Mouse (Mus musculus) skeletal muscle tissue, adult 2 months (tissue): ENCODE data around the gene Acadl.

ENCODE experiments used
- DNase-seq: peaks from one replicate; pipeline ENCODE4 v3.0.0-alpha.2; 2012; ENCODE audit warnings: low read depth, low spot score

Gene Acadl

DNA sequence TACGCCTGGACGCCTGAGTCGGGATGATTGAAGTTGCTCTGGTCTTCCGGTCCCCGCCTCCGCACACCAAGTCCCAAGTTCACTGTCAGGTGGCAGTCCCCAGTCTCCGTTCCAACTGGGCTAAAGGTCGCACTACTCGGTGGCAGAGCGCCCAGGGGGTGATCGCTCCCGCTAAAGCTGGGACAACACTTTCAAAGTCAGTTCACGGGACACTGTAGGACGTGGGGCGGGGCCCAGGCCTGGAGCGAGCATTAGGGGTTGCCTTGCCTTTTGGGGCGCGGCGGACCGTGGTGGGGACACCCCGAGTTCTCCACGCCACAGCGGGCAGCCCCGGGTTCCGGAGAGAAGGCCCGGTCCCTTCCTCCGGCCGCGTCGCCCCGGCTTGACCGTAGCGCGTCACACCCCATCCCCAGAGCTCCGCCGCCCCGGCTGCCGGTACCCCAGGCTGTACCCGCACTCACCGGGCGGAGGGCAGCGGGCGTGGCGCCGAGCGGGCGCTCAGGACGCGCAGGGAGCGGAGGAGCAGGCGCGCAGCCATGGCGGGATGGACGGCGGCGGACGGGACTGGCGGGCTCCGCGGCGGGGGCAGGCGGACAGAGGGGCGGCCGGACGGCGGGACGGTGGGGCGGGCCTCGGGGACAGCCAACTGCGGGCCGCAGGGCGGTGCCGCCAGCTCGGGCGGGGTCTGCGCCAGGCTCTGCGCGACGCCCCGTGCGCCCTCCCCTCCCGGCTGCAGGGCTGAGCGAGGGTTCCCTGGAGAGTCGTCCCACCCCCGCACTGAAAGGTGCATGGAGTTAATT is at the start of gene Acadl:
TSS of gene Acadl (minus strand) at position 566 of the 800 bp plus-strand sequence.
- peak; percentile 89 for DNase-seq

DNA sequence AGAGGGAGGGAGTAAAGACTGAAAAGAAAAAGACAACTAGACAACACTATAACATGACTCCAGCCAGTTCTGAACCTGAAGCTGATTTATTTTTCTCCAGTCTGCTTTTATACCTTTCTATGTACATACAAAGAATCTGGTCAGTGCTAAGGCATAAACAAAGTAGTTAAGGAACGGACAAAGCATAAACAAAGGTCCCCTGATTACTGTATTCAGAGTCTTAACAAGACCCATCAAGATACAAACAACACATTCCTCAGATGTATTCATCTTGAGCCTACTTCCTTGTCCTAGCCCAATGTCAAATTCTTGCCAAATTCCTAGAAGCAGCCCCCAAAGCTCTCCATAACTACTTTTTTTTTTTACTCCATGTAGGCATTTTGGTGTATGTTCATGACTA is 49.2 kb upstream of the Acadl start:
- no peak for DNase-seq

DNA sequence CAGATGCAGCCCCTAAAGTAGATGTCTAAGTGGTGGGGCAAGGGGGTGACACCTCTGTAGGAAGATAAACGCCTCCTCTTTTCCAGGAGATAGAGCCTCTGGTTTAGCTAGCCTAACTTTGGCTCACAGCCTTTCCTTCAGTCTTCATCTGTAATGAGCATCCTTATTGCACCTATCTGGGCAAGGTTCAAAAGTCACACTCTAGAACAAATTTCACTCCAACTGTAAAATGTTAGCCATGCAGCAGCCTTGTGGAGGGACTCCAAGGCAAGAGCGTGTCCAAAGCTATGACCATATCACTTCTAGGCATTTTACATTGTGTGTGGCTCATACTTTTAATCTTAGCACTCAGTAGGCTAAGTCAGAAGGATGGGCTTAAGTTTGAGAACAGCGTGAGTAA is 39.5 kb upstream of the Acadl start:
- DNase-seq: no peak

DNA sequence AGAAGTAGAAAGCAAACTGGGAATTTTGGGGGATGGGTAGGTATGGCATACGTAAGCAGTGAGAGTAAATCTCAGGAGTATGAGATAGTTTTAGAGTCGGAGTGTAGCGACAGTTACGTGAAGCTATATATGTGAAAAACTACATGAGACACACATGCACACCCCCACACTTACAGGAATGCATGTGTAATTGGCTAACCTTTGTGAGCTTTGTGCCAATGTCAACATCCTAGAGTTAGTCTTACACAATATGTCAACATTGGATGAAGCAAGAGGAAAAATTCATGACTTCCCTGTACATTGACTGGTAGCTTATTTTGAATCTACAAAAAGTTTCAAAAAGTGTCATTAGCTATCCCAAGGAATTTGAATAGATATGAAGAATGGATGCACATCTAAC is 37.9 kb upstream of the Acadl start:
- DNase-seq: no peak

DNA sequence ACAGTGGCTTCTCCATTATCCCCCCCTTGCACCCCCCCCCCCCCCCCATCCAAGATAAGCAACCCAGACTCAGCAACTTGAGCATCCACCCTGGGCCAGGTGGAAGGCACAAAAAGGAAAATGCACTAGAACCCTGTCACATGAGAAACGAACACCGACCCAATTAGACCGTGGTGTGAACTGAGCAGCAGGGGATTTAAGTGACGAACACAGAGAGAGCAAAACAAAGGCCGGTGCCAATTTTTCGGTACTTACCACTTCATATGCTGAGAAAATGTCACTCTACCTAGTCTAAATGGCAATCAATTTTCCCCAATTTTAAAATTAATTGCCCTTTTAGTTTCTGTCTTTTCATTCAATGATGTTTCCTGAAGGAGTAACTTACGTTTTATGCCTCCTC is 35.2 kb upstream of the Acadl start:
- DNase-seq: no peak

DNA sequence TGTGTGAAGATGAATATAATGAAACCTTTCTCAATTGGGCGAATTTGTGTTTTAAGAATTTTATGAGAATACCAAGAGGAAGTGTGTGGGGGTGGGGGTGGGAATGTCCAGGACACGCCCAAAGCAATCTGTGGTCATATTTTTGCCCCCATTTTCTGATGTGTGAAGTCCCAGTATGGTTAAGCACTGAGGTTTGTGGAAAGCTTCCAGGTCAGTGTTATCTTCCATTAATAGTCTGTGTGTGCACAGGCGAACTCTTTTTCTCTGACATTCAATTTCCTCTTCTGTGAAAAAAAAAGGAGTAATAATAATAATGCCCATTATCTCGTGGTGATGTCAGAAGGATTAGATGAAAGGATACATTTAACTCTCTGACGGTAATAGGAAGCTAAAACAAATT is 33.5 kb upstream of the Acadl start:
- no peak for DNase-seq

DNA sequence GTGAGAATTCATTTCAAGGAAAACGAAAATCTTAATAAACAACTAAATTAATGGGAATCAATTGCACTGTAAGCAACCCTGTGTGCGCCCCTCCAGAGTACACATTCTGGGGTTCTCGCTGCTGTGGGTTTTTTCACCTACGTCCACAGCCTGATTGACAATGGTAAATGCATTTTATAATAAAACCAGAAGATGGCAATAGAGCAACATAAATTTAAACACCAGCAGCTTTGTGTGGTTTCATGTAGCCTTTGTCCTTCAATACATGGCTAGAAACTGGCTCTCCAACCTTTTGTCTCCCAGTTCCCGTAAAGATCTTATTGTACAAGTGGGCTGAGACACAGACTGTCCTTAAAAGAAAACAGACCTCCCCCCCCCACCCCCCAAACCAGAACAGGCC is 33.0 kb upstream of the Acadl start:
- DNase-seq: peak; percentile 23

DNA sequence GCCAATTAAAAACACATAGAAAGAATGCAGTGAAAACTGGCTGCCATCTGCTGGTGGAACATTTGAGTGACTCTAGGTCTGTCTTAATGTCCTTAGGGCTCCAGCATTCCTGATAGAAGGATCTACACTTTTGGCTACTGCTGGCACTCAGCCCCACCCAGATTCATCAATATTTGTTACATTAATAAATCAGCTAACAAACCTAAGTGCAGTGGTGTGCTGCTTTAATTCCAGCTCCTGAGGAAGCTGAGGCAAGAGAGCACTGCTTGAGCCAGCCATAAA is 32.7 kb upstream of the Acadl start:
- DNase-seq: peak; percentile 24

DNA sequence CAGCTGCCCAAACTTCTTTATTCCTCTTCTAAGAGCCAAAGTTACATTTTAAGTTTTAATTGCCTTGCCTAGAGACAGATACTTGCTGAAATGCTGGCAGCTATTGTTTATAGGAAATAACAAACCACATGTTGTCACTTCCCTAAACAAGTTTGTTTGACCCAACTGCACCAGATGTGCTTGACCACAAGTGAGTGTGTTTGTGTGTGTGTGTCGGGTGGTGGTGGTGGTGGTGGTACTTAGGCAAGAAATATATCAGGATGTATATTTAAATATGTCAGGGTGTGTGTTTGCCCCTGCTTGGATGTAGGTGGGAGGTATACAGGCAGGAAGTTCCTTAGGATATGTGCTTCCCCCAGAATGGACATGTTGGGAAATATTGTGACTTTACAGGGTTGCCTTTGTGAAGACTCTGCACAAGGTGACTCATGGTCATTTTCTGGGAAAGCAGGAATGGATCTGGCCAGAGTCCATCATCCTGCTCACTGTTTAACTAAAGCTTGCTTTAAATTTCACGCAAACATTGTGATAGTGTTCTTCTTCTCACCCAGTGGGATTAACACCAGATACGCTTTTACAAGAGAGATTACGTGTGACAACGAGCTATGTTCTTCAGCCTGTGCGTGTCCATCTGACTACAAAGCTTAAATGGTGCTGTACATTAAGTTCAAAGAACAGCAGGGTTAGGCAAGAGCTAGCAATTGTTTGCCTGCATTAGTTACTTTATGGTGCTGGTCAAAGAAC is 32.2 kb upstream of the Acadl start:
- DNase-seq: no peak

DNA sequence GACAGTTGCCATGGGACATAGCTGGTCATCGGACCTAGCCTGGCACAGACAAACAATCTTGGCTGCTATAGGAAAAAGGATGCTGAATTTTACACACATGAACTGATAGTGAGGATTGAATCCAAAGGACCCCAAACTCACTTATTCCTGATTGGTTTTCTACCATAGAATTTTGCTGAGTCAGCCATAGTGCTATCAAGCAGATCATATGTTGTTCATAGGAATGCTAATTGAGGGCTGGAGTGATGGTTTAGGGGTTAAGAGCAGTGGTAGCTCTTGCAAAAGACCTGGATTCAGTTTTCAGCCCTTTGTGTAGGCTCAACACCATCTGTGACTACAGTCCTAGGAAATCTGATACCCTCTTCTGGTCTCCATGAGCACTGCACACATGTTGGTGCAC is 24.1 kb upstream of the Acadl start:
- no peak for DNase-seq

DNA sequence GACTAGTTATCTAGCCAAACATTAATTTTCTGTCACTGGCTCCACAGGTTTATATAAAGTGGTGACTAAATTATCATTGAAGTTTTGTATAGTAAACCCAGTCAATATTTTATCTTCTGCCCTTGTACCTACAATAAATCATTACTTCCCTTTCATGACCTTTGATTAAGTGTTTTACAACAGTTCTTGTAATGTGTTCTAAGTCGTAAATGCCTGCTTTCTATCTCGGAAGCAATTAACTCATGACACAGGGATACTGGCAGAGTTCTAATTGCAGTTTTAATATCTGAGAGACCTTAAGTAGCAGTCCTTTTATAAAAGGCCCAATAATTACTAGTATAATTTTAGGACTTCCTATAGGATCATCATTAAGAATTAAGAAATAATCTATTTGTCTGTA is 17.1 kb upstream of the Acadl start:
- no peak for DNase-seq

DNA sequence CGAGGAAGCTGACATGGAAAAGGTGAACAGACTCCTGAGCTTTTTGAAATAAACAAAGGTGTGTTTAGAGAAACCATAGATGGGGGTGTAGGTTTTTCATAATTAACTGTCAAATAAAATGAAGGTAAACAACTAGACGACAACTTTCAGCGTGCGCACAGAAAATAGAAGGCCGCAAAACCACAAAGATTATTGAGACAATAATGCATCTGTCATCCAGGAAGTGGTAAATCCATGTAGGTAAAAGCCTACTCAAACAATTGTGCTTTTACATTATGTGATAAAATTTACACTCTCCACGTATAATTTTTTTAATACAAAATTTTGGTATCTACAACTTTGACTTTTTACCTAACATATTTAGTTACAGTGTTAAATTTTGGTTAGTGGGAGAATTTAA is 11.7 kb upstream of the Acadl start:
- no peak for DNase-seq

DNA sequence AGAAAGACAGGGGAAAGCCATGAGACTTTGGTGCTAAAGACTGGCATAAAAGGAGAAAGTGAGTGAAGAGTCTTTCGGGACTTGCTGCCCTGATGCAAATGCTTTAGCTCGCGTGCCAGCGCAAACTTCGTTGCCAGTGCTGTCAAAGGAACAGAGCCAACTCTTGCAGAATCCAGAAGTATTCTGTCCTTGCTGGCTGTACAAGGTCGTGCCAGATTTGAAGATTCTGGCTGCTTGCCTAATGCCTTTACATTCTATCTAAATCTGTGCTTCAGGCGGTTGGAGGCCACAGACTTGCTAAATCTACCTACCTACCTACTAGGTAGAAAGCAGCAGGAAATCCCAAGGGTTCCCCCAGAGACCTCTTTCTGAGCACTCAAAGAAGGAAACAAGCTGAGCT is 8.5 kb upstream of the Acadl start:
- DNase-seq: no peak

DNA sequence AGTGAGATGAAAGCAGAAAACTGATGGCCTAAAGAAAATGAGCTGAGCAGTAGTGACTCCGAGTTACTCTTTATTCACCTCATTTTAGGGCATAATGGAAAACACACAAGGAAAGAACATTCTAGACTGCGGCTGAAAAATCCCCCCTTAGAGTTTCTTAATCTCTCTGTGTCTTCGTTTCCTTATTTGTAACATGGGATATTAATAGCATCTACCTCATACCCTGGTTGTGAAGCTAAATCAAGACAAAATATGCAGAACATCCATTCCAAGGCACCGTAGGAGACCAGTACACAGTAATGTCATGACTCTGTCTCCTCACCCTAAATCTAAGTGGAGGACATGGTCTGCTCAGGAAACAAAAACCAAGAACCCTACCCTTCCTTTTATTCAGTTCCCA is 2.6 kb upstream of the Acadl start:
- no peak for DNase-seq

DNA sequence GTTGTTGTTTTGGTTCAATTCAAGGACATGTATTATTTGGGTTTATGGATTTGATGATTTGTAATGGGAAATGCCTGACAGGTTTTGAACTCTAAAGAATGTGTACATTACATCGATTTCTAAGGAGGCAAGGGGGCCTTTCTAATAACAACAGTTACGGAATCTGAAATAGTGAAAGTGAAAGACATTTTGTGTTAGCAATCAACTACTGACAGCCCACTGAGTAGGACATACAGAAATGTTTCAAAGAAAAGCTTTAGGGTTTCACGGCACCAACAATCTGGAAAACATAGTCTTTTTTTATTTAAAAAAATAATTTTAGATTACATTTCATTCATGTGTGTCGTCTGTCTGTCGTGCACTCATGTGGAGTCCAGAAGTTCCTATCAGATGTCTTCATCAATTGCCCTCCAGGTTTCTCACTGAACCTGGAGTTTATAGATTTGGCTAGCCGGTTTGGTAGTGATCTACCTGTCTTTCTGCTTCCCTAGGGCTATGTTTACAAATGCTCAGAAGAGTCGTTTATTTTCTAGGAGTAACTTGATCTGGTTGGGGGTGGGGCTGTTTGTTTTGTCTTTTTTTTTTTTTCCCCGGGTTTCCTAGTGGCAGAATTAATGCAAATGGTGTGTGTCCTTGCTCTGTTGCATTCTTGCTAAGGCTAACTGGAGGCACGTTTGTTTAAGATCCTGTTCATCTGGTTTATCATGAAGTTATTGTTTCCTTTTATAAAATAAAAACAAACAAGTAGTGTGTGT is 841 bp upstream of the Acadl start:
- no peak for DNase-seq

DNA sequence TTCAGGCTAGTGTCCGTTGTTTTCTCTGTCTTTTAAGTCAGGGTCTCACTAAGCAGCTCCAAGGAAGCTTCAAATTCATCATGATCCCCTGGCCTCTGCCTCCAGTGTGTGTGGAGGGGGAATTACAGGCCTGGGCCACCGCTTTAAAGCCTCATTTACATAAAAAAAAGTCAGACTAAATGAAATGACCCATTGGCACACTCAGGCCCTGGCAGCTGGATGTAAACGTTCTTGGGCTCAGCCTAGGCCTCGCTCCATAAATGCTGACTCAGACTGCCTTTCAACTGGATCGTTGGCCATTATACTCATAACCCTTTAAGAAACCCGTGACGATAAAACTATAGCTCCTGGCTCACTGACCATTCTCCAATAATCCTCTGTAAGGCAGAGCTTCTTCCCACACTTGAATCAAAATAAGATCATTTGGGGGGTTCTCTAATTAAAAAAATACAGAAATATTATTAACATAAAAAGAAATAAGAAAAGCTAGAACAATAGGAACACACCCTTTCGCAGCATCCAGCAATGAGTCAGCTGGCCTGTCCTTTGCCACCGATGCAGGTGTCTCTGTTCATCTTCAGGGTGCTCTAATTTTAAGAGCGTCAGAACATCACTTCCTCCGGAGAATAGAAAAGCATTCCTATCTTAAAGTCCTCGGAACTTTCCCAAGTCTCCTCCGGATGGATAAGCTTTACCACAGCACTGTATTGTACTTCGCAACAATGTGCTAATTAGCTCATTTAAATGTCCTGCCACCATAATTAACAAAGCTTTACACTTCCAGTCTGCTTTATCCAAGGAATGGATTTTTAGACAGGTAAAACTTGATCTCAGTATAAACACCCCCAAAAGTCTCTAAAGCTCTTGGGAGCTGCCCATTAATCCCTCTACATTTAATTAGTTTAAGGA is 1.1 kb downstream of the Acadl start:
- no peak for DNase-seq

DNA sequence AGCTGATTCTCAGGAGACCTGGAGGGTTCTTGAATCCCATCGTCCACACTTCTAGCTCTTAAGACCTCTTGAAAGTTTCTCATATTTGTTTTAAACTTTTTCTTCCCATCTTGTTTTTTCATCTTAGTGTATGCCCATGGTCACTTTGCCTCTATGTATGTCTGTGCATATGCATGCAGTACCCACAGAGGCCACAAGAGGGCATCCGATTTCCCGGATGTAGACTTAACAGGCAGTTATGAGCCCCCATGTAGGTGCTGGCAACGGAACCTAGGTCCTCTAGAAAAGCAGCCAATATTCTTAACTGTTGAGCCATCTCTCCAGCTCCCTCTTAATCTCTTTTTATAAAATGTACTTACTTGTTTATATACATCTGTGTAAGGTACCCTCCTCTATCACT is 15.6 kb downstream of the Acadl start:
- no peak for DNase-seq

DNA sequence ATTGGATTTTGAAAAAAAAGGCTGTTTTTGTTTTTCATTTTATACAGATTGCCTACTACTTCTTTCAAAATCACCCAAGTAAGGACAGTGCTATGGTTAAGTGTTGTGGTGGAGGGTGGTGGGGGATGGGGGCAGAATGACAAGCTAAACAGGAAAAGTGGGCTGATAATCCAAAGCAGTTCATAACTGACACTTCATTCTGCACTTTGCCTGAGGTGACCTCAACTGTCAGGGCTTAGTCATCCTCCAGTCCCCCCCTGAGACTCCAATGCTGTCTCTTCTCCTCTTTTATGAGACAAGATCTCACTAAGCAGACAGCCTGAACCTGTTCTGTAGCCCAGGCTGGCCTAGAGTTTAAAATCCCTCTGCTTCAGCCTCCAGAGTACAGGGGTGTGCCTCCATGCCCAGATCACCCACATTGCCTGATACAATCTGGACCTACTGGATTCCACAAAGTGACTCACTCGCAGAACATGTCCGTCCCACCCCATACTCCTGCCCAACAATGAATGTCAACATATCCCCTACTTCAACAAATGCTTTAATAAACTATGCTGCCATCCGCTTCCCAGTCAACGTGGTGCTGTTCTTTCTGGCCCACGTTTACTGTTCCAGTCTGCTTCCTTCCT is 17.3 kb downstream of the Acadl start:
- no peak for DNase-seq

DNA sequence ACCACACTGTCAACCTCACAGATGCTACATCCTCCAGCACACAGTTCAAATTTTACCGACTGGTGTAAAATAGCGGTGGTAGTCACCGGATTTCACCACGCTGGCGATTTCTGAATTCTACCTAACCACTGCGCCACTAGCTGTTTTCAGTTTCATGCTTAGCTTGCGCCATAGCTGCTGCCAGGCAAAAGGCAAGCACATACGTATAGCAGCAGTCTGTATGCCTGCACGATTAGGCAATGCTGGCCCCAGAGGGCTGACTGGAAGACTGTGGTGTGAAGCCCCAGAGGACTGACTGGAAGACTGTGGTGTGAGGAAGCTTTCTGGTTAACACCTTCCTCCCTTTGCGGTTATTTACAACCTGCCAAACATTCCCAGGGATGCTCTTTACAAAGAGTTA is 21.1 kb downstream of the Acadl start:
- no peak for DNase-seq

DNA sequence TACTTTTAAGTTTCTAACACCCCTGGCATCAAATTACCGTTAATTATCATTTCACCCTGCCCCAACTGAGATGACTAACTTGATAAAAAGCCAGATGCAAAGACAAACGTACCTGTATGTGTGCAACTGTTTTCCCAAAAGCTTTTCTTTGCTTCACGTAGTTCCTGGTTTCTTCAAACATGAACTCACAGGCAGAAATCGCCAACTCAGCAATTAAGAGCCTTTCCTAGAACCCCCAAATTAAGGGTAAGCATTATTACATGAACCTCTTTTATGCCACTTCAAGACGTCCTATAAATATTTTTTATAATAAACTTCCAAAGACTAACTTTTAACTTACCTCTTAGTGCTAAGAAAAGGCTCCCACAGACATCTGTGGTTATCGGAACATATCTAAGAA is 21.6 kb downstream of the Acadl start:
- no peak for DNase-seq

DNA sequence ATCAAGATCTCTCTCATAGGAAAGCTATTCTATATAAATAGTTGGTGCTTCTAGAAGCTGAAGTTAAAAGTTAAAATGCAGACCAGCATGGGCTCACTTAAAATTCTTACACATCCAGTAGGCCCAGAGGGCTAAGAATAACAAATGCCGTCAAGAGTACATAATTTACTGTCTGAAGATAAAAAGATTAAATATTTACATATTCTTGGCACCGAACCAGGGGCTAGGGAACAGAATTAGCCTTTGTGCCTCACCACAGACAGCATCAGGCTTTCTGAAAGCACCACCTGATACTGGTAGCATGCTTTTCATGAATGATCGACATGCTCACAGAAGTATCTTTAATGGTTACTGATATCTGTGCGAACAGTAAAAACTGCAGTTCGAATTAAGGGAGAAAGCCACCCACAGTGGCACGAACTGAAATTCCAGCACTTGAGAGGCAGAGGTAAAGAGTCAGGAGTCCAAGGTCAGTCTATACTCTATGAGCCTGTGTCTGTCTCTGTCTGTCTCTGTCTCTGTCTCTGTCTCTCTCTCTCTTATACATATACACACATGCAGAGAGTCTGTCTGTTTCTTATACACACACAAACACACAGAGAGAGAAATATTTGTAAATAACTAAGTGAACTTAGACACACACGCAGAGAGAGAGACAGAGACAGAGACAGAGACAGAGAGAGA is 23.2 kb downstream of the Acadl start:
- DNase-seq: no peak
